Mouse (Mus musculus): ENCODE data around the gene Eif4g3. TPM values are rescaled to one million over a fixed set of nuclear protein-coding genes. Genes with fewer than 3 reads are reported as not detected.
A peak's percentile ranks its signal among the peaks of the same experiment; 100 is the strongest.

Gene Eif4g3
- polyA plus RNA-seq, 1 experiment from 2014 or later: 43.3 TPM

DNA sequence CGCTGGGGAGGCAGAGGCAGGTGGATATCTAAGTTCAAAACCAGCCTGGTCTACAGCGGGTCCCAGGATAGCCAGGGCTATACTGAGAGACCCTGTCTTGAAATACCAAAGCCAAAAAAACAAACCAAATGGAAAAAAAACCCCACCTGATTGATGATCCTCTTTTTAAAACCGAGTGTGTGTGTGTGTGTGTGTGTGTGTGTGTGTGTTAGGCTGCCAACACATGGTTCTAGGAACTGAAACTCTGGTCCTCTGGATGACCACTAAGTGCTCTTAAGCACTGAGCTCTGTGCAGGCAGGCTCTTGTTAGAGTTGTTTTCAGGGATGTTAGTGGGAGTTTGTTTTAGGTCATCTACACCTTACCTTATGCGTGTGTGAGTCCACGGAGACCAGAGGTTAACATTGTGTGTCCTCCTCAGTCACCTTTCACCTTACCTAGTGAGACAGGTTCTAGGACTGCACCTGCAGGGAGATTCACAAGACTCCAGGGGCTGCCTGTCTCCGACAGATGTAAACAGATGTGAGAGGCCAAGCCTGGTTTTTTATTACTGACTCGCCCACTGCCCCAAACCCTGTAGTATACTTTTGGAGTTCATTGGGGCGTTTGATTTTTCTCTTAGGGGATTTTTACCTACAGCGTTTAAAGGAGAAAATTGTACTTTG, 14.3 kb downstream of the Eif4g3 start:
- 68% methylated on average over 9 of the region's 9 CpGs for WGBS
- Histone ChIP-seq H3K9me3 (ENCODE audit: control insufficient read depth, low read depth, low read length) (no peaks in the 10 kb centered on the region), H3K36me3 (ENCODE audit: control insufficient read depth, insufficient read depth, low read length) (peaks cover 11% of the 10 kb centered on the region; the same call in 1 of the 2 replicates)

DNA sequence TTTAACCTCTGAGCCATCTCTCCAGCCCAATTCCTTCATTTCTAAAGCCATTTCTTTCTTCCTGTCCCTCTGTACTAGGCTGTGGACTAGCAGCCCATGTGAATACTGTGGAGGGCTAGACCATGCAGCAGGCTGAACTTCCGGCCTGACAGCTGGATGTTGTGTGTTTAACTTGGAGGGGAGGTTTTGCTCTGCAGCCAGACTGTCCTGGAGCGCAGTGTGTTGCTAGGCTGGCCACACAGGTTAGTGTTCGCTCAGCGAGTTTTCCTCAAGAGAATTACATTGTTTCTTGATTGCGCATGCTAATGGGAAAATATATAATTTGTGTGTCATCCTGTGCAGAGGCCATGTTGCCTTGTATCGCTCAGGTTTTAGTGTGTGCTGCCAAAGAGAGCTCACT, 15.8 kb downstream of the Eif4g3 start:
- Histone ChIP-seq H3K9ac (replicated peaks; ENCODE audit: low read depth, low read length) (no peak overlapping the region), H3K36me3 (ENCODE audit: control insufficient read depth, insufficient read depth, low read length) (peaks cover 14% of the 10 kb centered on the region), H3K27me3 (ENCODE audit: control insufficient read depth, insufficient read depth, low read length) (no peaks in the 10 kb centered on the region), H3K4me2 (replicated peaks; ENCODE audit: low read depth, low read length) (no peak overlapping the region), H3K4me1 (ENCODE audit: control insufficient read depth, insufficient read depth, low read length) (no peaks in the 10 kb centered on the region), H3K4me3 (ENCODE audit: low read depth, low read length) (no peak overlapping the region), H3K27ac (ENCODE audit: low read length) (no peak overlapping the region), H3K9me3 (ENCODE audit: control insufficient read depth, low read depth, low read length) (no peaks in the 10 kb centered on the region)
- ATAC-seq (ENCODE audit: insufficient number of reproducible peaks, insufficient read depth, low FRiP score, low read depth): no peak
- WGBS: 91% methylated on average over 6 of the region's 6 CpGs

More for the DNA sequence above, 14.3 kb downstream of the Eif4g3 start:
- Histone ChIP-seq H3K4me3 (ENCODE audit: low read depth, low read length) (no peak overlapping the region), H3K4me2 (replicated peaks; ENCODE audit: low read depth, low read length) (no peak overlapping the region), H3K9ac (replicated peaks; ENCODE audit: low read depth, low read length) (no peak overlapping the region), H3K27me3 (ENCODE audit: control insufficient read depth, insufficient read depth, low read length) (no peaks in the 10 kb centered on the region), H3K27ac (ENCODE audit: low read length) (no peak overlapping the region), H3K4me1 (ENCODE audit: control insufficient read depth, insufficient read depth, low read length) (no peaks in the 10 kb centered on the region)
- ATAC-seq (ENCODE audit: insufficient number of reproducible peaks, insufficient read depth, low FRiP score, low read depth): no peak

DNA sequence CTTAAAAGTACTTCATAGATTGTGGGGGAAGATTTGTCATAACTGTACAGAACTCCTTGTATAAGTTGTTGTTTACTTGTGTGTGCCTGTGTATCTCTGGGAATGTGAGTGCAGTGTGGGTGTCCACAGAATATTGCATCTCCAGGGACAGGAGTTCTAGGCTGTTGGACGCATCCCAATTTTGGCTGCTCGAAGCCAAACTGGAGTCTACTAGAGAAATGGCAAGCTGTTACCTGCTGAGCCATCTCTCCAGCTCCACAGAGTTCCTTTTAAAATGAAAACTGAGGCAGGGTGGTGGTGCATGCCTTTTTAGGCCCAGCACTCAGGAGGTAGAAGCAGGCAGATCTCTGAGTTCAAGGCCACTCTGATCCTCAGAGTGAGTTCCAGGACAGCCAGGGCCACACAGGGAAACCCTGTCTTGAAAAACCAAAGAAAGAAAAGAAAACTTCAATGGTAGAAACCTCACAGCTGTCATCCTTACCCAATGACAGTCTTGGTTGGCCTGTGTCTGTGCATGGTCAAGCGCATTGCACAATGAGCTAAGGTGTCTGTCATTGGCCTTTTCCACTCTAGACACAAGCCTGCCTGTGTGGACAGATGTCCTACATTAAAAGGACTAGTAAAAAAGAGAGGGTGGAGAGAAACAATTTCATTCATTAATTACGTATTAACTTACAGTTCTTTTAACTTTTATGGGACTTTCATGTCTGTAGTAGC, 17.1 kb downstream of the Eif4g3 start:
- Histone ChIP-seq H3K27ac (ENCODE audit: low read length) (no peak overlapping the region), H3K4me1 (ENCODE audit: control insufficient read depth, insufficient read depth, low read length) (no peaks in the 10 kb centered on the region), H3K9ac (replicated peaks; ENCODE audit: low read depth, low read length) (no peak overlapping the region), H3K27me3 (ENCODE audit: control insufficient read depth, insufficient read depth, low read length) (no peaks in the 10 kb centered on the region), H3K9me3 (ENCODE audit: control insufficient read depth, low read depth, low read length) (no peaks in the 10 kb centered on the region), H3K4me3 (ENCODE audit: low read depth, low read length) (no peak overlapping the region), H3K36me3 (ENCODE audit: control insufficient read depth, insufficient read depth, low read length) (peaks cover 21% of the 10 kb centered on the region), H3K4me2 (replicated peaks; ENCODE audit: low read depth, low read length) (no peak overlapping the region)
- ATAC-seq (ENCODE audit: insufficient number of reproducible peaks, insufficient read depth, low FRiP score, low read depth): no peak
- 92% methylated on average over 4 of the region's 4 CpGs for WGBS

DNA sequence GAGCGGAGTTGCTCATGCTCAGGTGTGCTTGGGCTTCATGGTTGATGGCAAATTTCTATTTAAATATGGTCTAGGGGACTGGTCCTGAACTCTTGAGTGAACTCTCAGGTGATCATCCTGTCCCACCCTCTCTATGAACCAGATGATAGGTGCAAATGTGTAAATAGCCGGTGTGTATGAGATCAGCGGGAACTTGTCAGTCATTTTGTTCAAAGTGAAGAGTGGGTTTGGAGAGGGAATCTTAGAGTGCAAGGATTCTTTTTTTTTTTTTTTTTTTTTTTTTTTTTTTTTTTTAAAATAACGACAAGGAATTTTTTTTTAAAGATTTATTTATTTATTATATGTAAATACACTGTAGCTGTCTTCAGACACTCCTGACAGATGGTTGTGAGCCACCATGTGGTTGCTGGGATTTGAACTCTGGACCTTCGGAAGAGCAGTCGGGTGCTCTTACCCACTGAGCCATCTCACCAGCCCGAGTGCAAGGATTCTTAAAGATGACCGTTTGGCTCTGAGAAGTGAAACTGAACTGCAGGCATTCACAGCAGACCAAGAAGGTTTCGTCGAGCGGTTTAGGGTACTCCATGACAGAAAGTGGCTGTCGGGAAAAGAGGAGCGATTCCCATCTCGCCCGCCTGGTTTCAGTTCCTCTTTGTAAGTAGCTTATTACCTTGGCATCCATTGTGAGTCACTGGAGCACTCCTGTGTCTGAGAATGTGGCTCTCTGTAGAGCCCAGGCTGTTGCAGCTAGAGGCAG, 21.1 kb downstream of the Eif4g3 start:
- Histone ChIP-seq H3K4me3 (ENCODE audit: low read depth, low read length) (no peak overlapping the region), H3K27ac (ENCODE audit: low read length) (no peak overlapping the region), H3K36me3 (ENCODE audit: control insufficient read depth, insufficient read depth, low read length) (peaks cover 28% of the 10 kb centered on the region), H3K27me3 (ENCODE audit: control insufficient read depth, insufficient read depth, low read length) (no peaks in the 10 kb centered on the region), H3K4me1 (ENCODE audit: control insufficient read depth, insufficient read depth, low read length) (no peaks in the 10 kb centered on the region), H3K9me3 (ENCODE audit: control insufficient read depth, low read depth, low read length) (no peaks in the 10 kb centered on the region), H3K9ac (replicated peaks; ENCODE audit: low read depth, low read length) (no peak overlapping the region), H3K4me2 (replicated peaks; ENCODE audit: low read depth, low read length) (no peak overlapping the region)
- no peak for ATAC-seq (ENCODE audit: insufficient number of reproducible peaks, insufficient read depth, low FRiP score, low read depth)
- WGBS: 90% methylated on average over 15 of the region's 15 CpGs

DNA sequence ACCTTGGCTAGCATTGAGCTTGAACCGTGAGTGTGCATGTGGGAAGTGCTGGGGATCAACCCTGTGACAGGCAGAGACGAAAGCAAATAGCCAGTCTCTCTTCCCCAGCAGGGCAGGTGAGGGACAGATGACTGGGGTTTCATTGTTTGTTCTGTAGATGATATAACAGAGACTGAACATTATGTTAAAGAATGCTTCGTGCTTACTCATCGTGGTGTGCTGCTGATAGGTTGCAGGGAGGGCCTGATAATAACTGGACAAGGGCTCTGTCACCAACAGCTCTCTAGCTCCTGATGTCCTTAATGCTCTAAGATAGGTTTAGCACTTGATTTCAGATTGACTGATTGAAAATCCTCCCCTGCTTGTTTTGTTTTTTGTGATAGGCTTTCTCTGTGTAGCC, 23.1 kb downstream of the Eif4g3 start:
- Histone ChIP-seq H3K9me3 (ENCODE audit: control insufficient read depth, low read depth, low read length) (no peaks in the 10 kb centered on the region), H3K27ac (ENCODE audit: low read length) (no peak overlapping the region), H3K27me3 (ENCODE audit: control insufficient read depth, insufficient read depth, low read length) (no peaks in the 10 kb centered on the region), H3K36me3 (ENCODE audit: control insufficient read depth, insufficient read depth, low read length) (peaks cover 25% of the 10 kb centered on the region), H3K4me1 (ENCODE audit: control insufficient read depth, insufficient read depth, low read length) (no peaks in the 10 kb centered on the region), H3K9ac (replicated peaks; ENCODE audit: low read depth, low read length) (no peak overlapping the region), H3K4me2 (replicated peaks; ENCODE audit: low read depth, low read length) (no peak overlapping the region), H3K4me3 (ENCODE audit: low read depth, low read length) (no peak overlapping the region)
- WGBS: 71% methylated on average over 4 of the region's 4 CpGs
- ATAC-seq (ENCODE audit: insufficient number of reproducible peaks, insufficient read depth, low FRiP score, low read depth): no peak

DNA sequence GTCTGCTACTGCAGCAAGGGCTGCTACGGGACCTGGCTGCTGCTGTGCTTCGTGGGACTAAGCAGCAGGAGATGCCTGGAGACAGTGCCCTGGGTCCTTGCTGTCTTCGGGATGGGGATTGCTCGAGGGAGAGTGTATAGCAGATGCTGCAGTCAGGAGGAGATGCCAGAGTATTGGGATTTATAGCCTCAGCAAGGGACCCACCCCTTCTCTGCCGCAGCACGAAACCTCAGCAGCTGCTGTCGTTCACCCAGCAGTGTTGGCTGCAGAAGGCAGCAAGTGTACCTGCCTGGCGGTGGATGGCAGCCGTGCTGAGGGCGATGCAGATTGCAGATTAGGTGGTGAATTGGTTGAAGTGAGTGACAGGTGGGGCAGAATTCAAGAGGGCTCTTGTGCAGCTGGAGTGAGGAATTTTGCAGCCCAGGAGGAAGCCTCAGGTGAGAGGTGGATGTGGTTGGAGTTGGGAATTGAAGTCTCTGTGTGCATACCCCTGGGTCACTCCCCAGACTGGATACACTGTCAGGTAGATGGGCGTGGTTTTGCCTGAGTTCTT, 24.3 kb downstream of the Eif4g3 start:
- H3K36me3 ChIP-seq (ENCODE audit: control insufficient read depth, insufficient read depth, low read length): peaks cover 25% of the 10 kb centered on the region
- no peak overlapping the region for H3K4me2 ChIP-seq (replicated peaks; ENCODE audit: low read depth, low read length)
- H3K27ac ChIP-seq (ENCODE audit: low read length): no peak overlapping the region
- no peak overlapping the region for H3K9ac ChIP-seq (replicated peaks; ENCODE audit: low read depth, low read length)
- no peaks in the 10 kb centered on the region for H3K9me3 ChIP-seq (ENCODE audit: control insufficient read depth, low read depth, low read length)
- no peaks in the 10 kb centered on the region for H3K4me1 ChIP-seq (ENCODE audit: control insufficient read depth, insufficient read depth, low read length)
- ATAC-seq (ENCODE audit: insufficient number of reproducible peaks, insufficient read depth, low FRiP score, low read depth): no peak
- no peak overlapping the region for H3K4me3 ChIP-seq (ENCODE audit: low read depth, low read length)
- WGBS: 80% methylated on average over 11 of the region's 11 CpGs
- no peaks in the 10 kb centered on the region for H3K27me3 ChIP-seq (ENCODE audit: control insufficient read depth, insufficient read depth, low read length)

DNA sequence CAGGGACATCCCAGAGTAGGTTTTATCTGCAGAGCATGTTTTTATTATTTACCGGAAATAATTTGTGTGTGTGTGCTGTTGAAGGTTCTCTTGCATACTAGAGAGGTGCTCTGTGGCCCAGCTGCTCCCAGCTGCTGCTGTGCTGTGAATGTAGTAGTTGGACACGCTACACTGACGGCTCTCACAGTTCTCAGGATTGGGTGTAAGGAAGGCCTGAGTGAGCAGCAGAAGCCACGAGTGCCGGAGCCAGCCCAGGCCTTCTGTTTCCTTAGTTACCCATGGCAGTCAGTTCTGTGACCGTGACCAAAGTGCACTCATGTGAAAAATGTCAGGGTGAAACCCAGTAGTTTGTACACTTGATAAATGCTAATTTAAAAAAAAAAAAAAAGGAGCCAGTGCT, 25.2 kb downstream of the Eif4g3 start:
- H3K9me3 ChIP-seq (ENCODE audit: control insufficient read depth, low read depth, low read length): no peaks in the 10 kb centered on the region
- no peaks in the 10 kb centered on the region for H3K27me3 ChIP-seq (ENCODE audit: control insufficient read depth, insufficient read depth, low read length)
- H3K4me3 ChIP-seq (ENCODE audit: low read depth, low read length): no peak overlapping the region
- H3K36me3 ChIP-seq (ENCODE audit: control insufficient read depth, insufficient read depth, low read length): peaks cover 25% of the 10 kb centered on the region
- no peaks in the 10 kb centered on the region for H3K4me1 ChIP-seq (ENCODE audit: control insufficient read depth, insufficient read depth, low read length)
- ATAC-seq (ENCODE audit: insufficient number of reproducible peaks, insufficient read depth, low FRiP score, low read depth): no peak
- WGBS: 73% methylated on average over 6 of the region's 6 CpGs
- H3K9ac ChIP-seq (replicated peaks; ENCODE audit: low read depth, low read length): no peak overlapping the region
- 0 out of 2 replicates have a peak overlapping the region, but pooled peaks have one; percentile 5 for H3K27ac ChIP-seq (ENCODE audit: low read length)
- no peak overlapping the region for H3K4me2 ChIP-seq (replicated peaks; ENCODE audit: low read depth, low read length)

DNA sequence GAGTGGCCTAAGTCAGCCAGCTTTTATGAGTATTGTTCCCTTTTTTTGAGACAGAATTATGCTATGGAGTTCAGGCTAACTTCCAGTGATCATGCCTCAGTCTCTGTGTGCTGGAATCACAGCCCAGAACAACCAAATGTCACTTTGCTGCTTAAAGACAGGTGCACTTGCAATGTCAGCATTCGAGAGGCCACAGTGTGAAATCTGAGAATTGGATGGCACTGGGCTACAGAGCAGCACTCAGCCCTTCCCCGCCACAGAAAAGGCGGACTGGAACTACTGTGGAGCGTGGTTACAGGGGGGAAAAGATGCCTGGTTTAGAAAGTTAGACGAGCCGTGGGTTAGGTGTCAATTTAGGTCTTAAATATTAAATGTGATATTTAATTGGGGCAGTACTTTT, 27.4 kb downstream of the Eif4g3 start:
- Histone ChIP-seq H3K9me3 (ENCODE audit: control insufficient read depth, low read depth, low read length) (no peaks in the 10 kb centered on the region), H3K9ac (replicated peaks; ENCODE audit: low read depth, low read length) (no peak overlapping the region), H3K36me3 (ENCODE audit: control insufficient read depth, insufficient read depth, low read length) (peaks cover 10% of the 10 kb centered on the region), H3K27ac (ENCODE audit: low read length) (no peak overlapping the region), H3K27me3 (ENCODE audit: control insufficient read depth, insufficient read depth, low read length) (no peaks in the 10 kb centered on the region), H3K4me3 (ENCODE audit: low read depth, low read length) (no peak overlapping the region), H3K4me2 (replicated peaks; ENCODE audit: low read depth, low read length) (no peak overlapping the region), H3K4me1 (ENCODE audit: control insufficient read depth, insufficient read depth, low read length) (no peaks in the 10 kb centered on the region)
- WGBS: 76% methylated on average over 6 of the region's 6 CpGs
- ATAC-seq (ENCODE audit: insufficient number of reproducible peaks, insufficient read depth, low FRiP score, low read depth): no peak
